Mouse (Mus musculus) limb, embryonic 10.5 days (tissue): ENCODE measurements at regions not wholly inside any gene's neighbourhood (a gene's known extent, or its start where the extent isn't known, plus 50 kb on each side); places are given as distances from the start of the nearest gene placed in this dataset.

Experiments used
- DNase-seq: peaks from one replicate; pipeline ENCODE4 v3.0.0-alpha.2; 2017; ENCODE audit warnings: low spot score
- H3K27ac ChIP-seq: fragments of 300-500 bp; sonication (generic); 2 replicates; pipeline ENCODE4 v1.5.1; 2016; ENCODE audit warnings: mild to moderate bottlenecking
- H3K27me3 ChIP-seq: fragments of 300-500 bp; sonication (generic); 2 replicates; pipeline ENCODE4 v1.6.1; 2016; ENCODE audit warnings: low read depth, mild to moderate bottlenecking; ENCODE audit not compliant: poor library complexity, severe bottlenecking
- H3K36me3 ChIP-seq: fragments of 300-500 bp; sonication (generic); 2 replicates; pipeline ENCODE4 v1.6.1; 2016; ENCODE audit warnings: mild to moderate bottlenecking, moderate library complexity
- H3K4me1 ChIP-seq: fragments of 300-500 bp; sonication (generic); 2 replicates; pipeline ENCODE4 v1.6.1; 2016
- H3K4me3 ChIP-seq: fragments of 300-500 bp; sonication (generic); 2 replicates; pipeline ENCODE4 v1.5.1; 2016; ENCODE audit warnings: mild to moderate bottlenecking, moderate library complexity
- H3K9me3 ChIP-seq: fragments of 300-500 bp; sonication (generic); replicated peaks from 2 replicates; pipeline ENCODE4 v1.6.1; 2016; ENCODE audit warnings: mild to moderate bottlenecking
- WGBS: fragments of 180-500 bp; shearing (Covaris S2); methylation state at CpG from one replicate; pipeline ENCODE4 v1.1.7; 2016; 5-methylcytosine and 5-hydroxymethylcytosine counted together

DNA sequence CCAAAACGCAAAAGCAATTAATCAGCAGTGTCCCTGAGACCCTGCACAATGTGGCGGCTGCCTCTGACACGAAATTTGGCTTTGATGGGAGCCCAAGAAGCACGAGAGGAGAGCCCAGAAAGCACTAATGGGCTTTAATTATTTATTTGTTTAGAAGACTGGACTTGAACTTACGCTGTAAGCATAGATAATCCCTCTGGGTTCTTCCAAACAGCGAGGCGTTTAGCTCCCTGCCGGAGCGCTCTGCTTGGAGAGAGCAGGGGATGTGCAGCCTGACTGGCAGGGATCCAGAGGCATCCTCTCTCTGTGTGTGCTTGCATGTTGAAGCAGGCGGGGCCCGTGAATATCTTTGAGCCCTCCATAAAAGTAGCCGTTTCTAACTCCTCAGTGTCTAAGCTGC, 153.3 kb upstream of the 3110018I06Rik start:
- no peak overlapping the region for H3K27ac ChIP-seq
- H3K4me1 ChIP-seq, result peaks cover 6% of the 10 kb centered on the region; the same call in 1 of the 2 replicates
- no peaks in the 10 kb centered on the region for H3K36me3 ChIP-seq
- H3K27me3 ChIP-seq, result peaks cover 21% of the 10 kb centered on the region
- no peak overlapping the region for H3K4me3 ChIP-seq
- 76% methylated on average over 12 of the region's 12 CpGs for WGBS
- H3K9me3 ChIP-seq, result no peaks in the 10 kb centered on the region
- no peak for DNase-seq

DNA sequence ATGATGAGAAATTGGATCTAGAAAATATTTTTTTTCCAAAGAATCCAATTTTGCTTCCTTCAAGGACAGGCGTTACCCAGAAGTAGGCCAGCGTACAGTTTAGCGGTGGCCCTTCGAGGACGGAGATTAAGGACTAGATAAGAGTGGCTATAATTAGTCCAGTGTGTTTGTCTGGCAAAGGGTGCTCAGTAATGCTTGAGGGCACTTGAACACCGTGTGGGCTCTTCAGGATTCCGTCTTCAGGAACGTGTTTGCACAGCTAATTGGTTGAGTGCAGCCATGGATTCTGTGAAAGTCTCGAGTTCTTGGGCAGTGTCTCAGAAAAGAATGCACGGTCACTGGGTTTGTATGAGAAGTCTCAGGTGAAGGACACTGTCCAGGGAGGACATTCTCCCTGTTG, 149.7 kb upstream of the 3110018I06Rik start:
- DNase-seq, result no peak
- 79% methylated on average over 10 of the region's 10 CpGs for WGBS
- H3K4me3 ChIP-seq, result no peak overlapping the region

GRCm38 (mm10) chr12:107356211-107356610, 132.2 kb upstream of the 3110018I06Rik start:
- Histone ChIP-seq H3K9me3 (no peaks in the 10 kb centered on the region), H3K4me3 (no peak overlapping the region), H3K27me3 (peaks cover 4% of the 10 kb centered on the region; the same call in 1 of the 2 replicates), H3K4me1 (peaks cover 7% of the 10 kb centered on the region), H3K27ac (no peak overlapping the region), H3K36me3 (no peaks in the 10 kb centered on the region)
- WGBS, result 56% methylated on average over 6 of the region's 6 CpGs
- no peak for DNase-seq

More for the DNA sequence above, 149.7 kb upstream of the 3110018I06Rik start:
- Histone ChIP-seq H3K27me3 (peaks cover 9% of the 10 kb centered on the region; the same call in 1 of the 2 replicates), H3K4me1 (peaks cover 6% of the 10 kb centered on the region; the same call in 1 of the 2 replicates), H3K27ac (no peak overlapping the region), H3K36me3 (no peaks in the 10 kb centered on the region), H3K9me3 (no peaks in the 10 kb centered on the region)

- Histone ChIP-seq H3K36me3 (no peaks in the 10 kb centered on the region), H3K27me3 (peaks cover 4% of the 10 kb centered on the region; the same call in 1 of the 2 replicates), H3K4me1 (peaks cover 7% of the 10 kb centered on the region), H3K27ac (no peak overlapping the region), H3K4me3 (no peak overlapping the region), H3K9me3 (no peaks in the 10 kb centered on the region)
- no peak for DNase-seq
- WGBS, result 87% methylated on average over 7 of the region's 7 CpGs
Observed at GRCm38 (mm10) chr12:107356974-107357373, 131.5 kb upstream of the 3110018I06Rik start.

DNA sequence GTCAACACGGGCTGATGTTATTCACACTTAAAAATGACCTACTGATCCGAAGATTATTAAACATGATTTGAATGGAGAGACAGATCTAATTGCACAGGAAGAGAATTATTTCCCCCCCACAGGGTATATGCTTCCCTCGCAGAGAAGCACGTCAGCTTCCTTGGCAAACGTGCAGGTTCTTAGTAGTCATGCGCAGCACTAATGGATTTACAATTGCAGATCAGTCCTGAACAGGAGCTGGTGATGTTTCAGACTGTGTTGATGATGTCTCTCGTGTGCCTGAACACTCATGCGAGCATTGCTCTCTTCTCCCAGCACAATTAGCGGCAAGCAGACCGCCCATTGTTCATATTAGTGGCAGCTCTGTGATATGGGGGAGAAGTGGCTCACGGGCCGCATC, 127.9 kb upstream of the 3110018I06Rik start:
- WGBS, result 90% methylated on average over 12 of the region's 12 CpGs
- Histone ChIP-seq H3K27ac (no peak overlapping the region), H3K27me3 (no peaks in the 10 kb centered on the region; the same call in 1 of the 2 replicates), H3K9me3 (no peaks in the 10 kb centered on the region), H3K4me3 (no peak overlapping the region), H3K36me3 (no peaks in the 10 kb centered on the region), H3K4me1 (peaks cover 7% of the 10 kb centered on the region)
- DNase-seq, result no peak

DNA sequence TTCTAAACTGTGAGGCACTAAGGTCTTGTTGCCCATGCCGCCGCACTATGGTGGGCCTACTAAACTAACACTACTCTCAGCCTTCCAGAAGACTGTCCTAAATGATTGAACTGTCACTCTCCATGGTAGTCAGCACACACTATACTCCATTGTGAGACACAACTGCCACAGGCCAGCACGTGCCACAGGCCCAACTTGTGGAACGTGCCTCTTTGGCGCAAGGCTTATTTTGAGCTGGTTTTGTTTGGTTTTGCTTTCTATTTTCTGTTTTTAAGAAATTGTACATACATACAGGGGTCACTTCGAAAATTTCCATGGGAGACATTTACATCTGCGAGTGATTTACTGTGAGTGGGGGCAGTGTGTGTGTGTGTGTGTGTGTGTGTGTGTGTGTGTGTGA, 126.8 kb upstream of the 3110018I06Rik start:
- H3K36me3 ChIP-seq, result no peaks in the 10 kb centered on the region
- 93% methylated on average over 7 of the region's 7 CpGs for WGBS
- H3K9me3 ChIP-seq, result no peaks in the 10 kb centered on the region
- H3K27ac ChIP-seq, result no peak overlapping the region
- H3K4me3 ChIP-seq, result no peak overlapping the region
- no peaks in the 10 kb centered on the region for H3K27me3 ChIP-seq
- DNase-seq, result no peak
- no peaks in the 10 kb centered on the region for H3K4me1 ChIP-seq

DNA sequence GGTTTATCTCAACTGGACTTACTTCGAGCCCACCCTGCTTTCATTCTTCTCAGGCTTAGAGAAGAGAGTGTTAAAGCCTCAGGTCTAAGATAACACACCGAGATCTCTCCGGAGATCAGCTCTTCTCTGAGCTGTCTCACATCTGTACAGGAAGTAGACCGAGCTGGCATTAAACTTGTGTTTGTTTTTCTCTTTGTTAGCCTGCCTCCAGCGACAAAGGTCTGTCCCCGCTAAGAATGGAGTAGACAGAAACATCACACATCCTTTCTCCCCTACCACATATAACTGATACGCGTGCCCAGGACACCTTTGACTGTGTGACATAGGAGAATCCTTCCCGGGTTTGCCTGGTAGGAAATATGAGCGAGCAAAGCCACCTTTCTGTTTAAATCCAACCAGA, 126.3 kb upstream of the 3110018I06Rik start:
- Histone ChIP-seq H3K27ac (no peak overlapping the region), H3K36me3 (no peaks in the 10 kb centered on the region), H3K4me1 (no peaks in the 10 kb centered on the region), H3K4me3 (no peak overlapping the region), H3K27me3 (no peaks in the 10 kb centered on the region), H3K9me3 (no peaks in the 10 kb centered on the region)
- 88% methylated on average over 10 of the region's 10 CpGs for WGBS
- DNase-seq, result no peak

DNA sequence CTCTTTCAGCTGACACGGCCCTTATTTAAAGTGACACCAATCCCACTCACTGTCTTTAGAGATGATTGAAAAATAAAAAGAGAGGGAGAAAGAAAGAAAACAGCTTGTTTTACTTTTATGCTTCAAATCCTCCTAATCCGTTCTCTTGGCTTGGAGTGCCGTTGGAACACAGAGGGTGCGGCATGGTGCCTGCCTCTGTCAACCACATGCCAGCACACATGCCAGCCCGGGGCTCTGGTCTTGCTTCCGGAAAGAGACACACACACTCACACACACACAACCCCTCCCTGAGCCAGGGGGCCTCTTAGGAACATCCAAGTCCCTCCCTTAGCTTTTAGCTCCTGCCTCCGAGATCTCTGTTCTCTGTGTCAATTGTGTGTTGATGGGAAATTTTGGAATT, 116.2 kb upstream of the 3110018I06Rik start:
- Histone ChIP-seq H3K4me3 (no peak overlapping the region), H3K27ac (no peak overlapping the region), H3K36me3 (no peaks in the 10 kb centered on the region), H3K27me3 (no peaks in the 10 kb centered on the region), H3K9me3 (no peaks in the 10 kb centered on the region), H3K4me1 (no peaks in the 10 kb centered on the region)
- no peak for DNase-seq
- WGBS, result 93% methylated on average over 7 of the region's 7 CpGs

GRCm38 (mm10) chr12:107392050-107392795, 96.2 kb upstream of the 3110018I06Rik start:
- peaks cover 6% of the 10 kb centered on the region; the same call in 1 of the 2 replicates for H3K27me3 ChIP-seq
- no peaks in the 10 kb centered on the region for H3K9me3 ChIP-seq
- H3K4me1 ChIP-seq, result peaks cover 6% of the 10 kb centered on the region; the same call in 1 of the 2 replicates
- H3K36me3 ChIP-seq, result no peaks in the 10 kb centered on the region
- H3K4me3 ChIP-seq, result no peak overlapping the region
- 57% methylated on average over 14 of the region's 14 CpGs for WGBS
- DNase-seq, result no peak
- H3K27ac ChIP-seq, result no peak overlapping the region

- Histone ChIP-seq H3K36me3 (no peaks in the 10 kb centered on the region), H3K4me3 (no peak overlapping the region), H3K27me3 (0 out of 2 replicates have a peak, but pooled peaks cover 6% of the 10 kb centered on the region), H3K9me3 (no peaks in the 10 kb centered on the region), H3K4me1 (peaks cover 6% of the 10 kb centered on the region; the same call in 1 of the 2 replicates), H3K27ac (no peak overlapping the region)
- DNase-seq, result no peak
- 43% methylated on average over 1 of the region's 1 CpGs for WGBS
Observed at GRCm38 (mm10) chr12:107394467-107394866, 94.0 kb upstream of the 3110018I06Rik start.

DNA sequence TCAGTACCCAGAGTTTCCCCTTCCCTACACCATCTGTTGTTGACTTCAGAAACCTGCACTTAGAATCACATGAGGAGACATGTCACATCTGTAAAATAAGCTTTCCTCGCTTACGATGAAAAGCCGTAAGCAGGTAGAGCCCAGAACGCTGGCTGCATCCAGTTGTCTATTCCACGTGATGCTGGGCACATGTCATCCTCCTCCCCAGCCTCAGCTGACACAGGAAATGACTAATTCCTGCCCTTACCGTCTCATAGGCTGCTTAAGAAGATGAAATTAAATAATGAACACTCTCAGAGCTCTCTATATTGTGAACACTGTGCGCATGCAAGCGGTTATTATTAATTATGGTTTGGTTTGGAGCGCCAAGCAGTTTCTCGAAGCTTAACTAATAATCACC, 83.6 kb upstream of the 3110018I06Rik start:
- Histone ChIP-seq H3K27me3 (0 out of 2 replicates have a peak, but pooled peaks cover 3% of the 10 kb centered on the region), H3K9me3 (no peaks in the 10 kb centered on the region), H3K4me1 (peaks cover 23% of the 10 kb centered on the region), H3K4me3 (no peak overlapping the region), H3K36me3 (no peaks in the 10 kb centered on the region), H3K27ac (no peak overlapping the region)
- DNase-seq, result no peak
- WGBS, result 91% methylated on average over 10 of the region's 10 CpGs

DNA sequence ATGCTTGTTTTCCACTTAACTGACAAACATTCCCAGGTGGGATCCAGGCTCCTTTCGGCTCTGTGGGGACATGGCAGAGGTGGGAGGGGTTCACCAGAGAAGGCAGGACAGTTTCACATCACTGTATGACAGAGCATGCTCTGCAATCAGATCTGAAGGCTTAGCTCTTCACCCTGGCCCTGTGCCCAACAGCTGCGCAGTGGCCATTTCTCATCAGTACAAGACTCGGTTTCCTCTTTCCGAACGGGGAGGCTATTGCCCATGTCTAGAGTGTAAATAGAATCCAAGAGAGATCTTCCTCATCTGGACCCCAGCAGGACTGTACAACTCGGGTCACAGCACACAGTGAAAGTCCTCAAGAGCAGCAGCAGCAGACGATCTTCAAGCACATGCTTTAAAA, 64.5 kb upstream of the 3110018I06Rik start:
- WGBS, result 90% methylated on average over 7 of the region's 7 CpGs
- no peaks in the 10 kb centered on the region for H3K9me3 ChIP-seq
- no peak for DNase-seq
- H3K27me3 ChIP-seq, result no peaks in the 10 kb centered on the region
- no peaks in the 10 kb centered on the region for H3K4me1 ChIP-seq
- no peak overlapping the region for H3K4me3 ChIP-seq
- H3K27ac ChIP-seq, result no peak overlapping the region
- H3K36me3 ChIP-seq, result no peaks in the 10 kb centered on the region

- Histone ChIP-seq H3K36me3 (no peaks in the 10 kb centered on the region), H3K9me3 (no peaks in the 10 kb centered on the region), H3K4me1 (no peaks in the 10 kb centered on the region), H3K27ac (no peak overlapping the region), H3K4me3 (no peak overlapping the region), H3K27me3 (no peaks in the 10 kb centered on the region)
- no peak for DNase-seq
- 73% methylated on average over 4 of the region's 4 CpGs for WGBS
Observed at GRCm38 (mm10) chr12:107438506-107438905, 49.9 kb upstream of the 3110018I06Rik start.
